Mouse (Mus musculus): ENCODE data around the gene Nkg7. TPM values are rescaled to one million over a fixed set of nuclear protein-coding genes. Genes with fewer than 3 reads are reported as not detected.

Gene Nkg7
- polyA plus RNA-seq (2012; ENCODE audit: low replicate concordance) = 14.5 and 30.8 TPM in 2 replicates

DNA sequence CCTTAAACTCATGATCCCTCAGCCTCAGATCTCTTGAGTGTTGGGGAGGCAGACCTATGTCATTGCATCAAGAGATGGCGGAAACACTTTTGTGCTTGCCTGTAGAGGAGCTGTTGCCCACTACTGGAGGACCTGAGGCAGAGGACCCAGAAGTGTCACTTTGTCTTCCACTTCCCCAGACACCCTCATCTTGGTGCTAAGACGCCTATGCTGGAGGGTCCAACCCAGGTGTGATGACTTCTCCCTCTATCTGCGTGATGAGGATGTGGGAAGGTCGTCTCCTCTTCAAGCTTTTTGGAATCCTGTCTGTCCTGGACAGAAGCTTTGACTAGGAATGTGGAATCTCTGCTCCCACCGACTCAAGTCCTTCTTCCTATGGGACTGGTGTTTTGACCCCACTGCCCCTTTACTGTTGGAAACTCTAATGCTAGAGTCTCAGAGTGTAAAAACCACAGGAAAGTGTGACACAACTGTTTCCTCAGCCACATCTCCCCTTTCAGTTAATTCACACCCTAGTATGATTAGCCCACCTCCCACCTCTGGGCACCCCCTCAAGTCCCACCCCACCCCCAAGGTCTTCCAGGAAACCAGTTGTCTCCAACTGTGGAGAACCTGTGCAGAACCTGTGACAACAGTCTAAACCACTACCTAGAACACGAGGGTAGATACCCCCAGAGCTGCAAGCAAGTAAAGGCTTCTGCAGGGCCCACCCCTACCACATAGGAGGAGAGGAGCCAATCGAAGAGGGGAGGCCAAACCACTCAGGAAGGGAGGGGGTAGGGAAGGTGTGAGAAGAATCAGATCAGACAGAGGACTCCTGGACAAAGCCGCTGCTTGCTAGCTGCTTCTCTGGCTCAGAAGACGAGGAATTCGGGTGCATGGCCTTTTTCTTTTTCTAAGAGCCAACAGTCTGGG is at the start of gene Nkg7:
Nkg7 (plus strand) TSS at position 733 of the 915 bp plus-strand sequence.

DNA sequence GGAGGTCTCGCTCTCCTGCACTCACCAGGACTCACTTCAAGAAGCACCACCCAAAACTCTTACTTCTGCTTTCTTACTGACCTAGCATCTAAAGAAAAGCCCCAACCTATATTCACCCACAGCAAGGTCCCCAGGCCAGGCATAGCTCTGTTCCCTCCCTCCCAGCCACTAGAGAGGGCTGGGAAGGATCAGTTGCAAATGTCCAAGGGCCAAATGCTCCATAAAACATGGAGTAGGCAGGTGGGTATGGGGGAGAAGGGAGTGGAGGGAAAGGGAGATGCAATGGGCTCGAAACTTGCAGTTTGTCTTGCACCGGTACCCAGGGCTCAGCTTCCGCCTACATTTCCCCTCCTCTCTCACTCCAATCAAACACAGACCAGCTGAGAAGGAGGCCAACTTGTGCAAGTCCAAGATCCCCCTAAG is 28.7 kb upstream of the Nkg7 start, which contains the start of gene Siglecg:
Siglecg (plus strand) TSS at position 74 of the 423 bp plus-strand sequence.

DNA sequence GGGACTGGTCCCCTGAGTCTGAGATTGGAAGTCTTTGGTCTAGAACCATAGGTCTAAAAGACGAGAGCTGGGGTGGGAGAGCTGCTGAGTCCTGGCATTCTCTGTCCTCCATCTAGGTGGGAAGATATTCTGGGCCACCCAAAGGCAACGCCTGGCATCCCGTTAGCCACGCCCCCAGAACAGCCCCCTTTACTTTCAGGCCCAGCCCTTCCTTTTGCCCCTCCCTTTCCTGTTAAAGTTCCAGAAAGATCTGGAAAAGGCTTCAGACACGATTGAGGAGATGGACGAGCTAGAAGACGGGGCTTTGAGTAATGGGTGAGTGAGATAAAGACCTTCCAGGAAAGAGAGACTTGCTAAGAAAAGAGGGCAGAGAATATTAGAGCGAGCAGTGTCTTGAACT is 9.5 kb upstream of the Nkg7 start, which contains the start of gene Lim2:
Lim2 (plus strand) TSS at position 265 of the 400 bp plus-strand sequence.

DNA sequence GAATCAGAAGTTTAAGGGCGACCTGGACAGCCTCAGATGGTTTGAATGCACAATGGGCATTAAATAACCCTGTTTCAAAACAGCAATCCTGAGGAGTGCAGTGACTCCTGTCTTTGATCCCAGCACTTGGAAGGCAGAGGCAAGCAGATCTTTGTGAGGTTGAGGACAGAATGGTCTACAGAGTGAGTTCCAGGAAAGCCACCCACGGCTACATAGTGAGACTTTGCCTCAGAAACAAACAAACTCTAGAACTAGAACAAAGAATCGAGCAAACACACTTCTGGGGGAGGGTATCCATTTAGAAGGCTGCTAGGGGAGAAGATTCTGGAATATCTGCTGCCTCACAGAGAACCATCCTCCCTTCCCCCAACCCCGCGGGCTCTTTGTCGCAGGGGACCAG is 3.6 kb downstream of the Nkg7 start, which contains the start of gene Cldnd2:
Cldnd2 (plus strand) TSS at position 301 of the 400 bp plus-strand sequence.

DNA sequence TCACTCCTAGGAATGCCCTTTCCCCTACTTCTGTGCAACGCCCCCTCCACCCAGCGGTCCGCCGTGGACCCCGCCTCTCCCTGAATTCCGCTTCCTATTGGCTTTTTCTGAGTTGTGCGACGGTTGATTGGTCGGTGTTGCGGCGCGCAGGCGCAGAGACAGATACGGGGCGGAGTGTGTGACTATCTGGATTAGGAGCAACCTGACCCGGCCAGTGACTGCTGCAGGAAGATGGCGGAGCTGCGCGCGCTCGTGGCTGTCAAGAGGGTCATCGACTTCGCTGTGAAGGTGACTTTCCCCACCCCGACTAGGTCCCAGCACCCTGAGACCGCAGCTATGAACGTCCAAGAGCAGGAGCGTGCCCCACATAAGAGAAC is 7.0 kb downstream of the Nkg7 start, which contains the start of the genes Etfb and Gm45233:
Etfb (plus strand) TSS at position 167 of the 377 bp plus-strand sequence.
Gm45233 (plus strand) TSS at position 212 of the 377 bp plus-strand sequence.

DNA sequence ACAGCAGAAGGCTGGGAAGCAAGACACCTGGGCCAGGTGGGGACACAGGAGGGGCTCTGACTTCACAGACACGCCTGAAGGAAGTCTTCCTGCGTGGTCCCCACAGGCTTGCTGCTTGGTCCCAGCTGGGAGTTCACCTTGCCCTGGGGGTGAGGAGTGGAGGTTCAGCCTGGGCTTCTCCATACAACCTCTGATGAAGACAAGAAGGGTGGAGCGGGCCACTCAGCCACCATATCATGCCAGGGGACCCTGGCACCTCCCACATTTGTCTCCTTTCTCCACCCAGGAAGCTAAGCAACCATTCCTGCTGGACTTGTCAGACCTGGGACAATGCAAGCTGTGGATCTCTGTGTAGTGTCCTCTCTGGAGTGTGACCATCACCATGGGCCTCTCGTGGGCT is 26.0 kb downstream of the Nkg7 start, which contains the start of gene Vsig10l:
Vsig10l (plus strand) TSS at position 301 of the 400 bp plus-strand sequence.

Other genes with a start within 250 kb of the Nkg7 start
- 0.98 and 5.1 TPM in 2 replicates for gene Zfp715, start 123.8 kb upstream of the Nkg7 start, polyA plus RNA-seq (2012; ENCODE audit: low replicate concordance)
- 1.2 and 1.7 TPM in 2 replicates for gene Siglecf, start 85.7 kb upstream of the Nkg7 start, polyA plus RNA-seq (2012; ENCODE audit: low replicate concordance)
- 125 and 150 TPM in 2 replicates for gene Siglecg, start 28.9 kb upstream of the Nkg7 start, polyA plus RNA-seq (2012; ENCODE audit: low replicate concordance)
- gene Lim2, start 9.4 kb upstream of the Nkg7 start, polyA plus RNA-seq (2012; ENCODE audit: low replicate concordance) = 0.07 and 0.27 TPM in 2 replicates
- gene Cldnd2, start 3.7 kb downstream of the Nkg7 start, polyA plus RNA-seq (2012; ENCODE audit: low replicate concordance) = 0.22 and 0.27 TPM in 2 replicates
- 49.3 and 54.9 TPM in 2 replicates for gene Etfb, start 7.0 kb downstream of the Nkg7 start, polyA plus RNA-seq (2012; ENCODE audit: low replicate concordance)
- not detected in 2 replicates for gene Gm45233, start 7.1 kb downstream of the Nkg7 start, polyA plus RNA-seq (2012; ENCODE audit: low replicate concordance)
- 14.9 and 39.1 TPM in 2 replicates for gene Vsig10l, start 26.1 kb downstream of the Nkg7 start, polyA plus RNA-seq (2012; ENCODE audit: low replicate concordance)
- gene Iglon5, start 53.0 kb downstream of the Nkg7 start, polyA plus RNA-seq (2012; ENCODE audit: low replicate concordance) = 0.04 and 0.28 TPM in 2 replicates
- gene 4931406B18Rik, start 68.9 kb downstream of the Nkg7 start, polyA plus RNA-seq (2012; ENCODE audit: low replicate concordance) = 0.07 TPM in 1 of 2 replicates, not detected in the other
- gene Cd33, start 107.4 kb downstream of the Nkg7 start, polyA plus RNA-seq (2012; ENCODE audit: low replicate concordance) = 11.3 and 17.5 TPM in 2 replicates
- gene Zfp658, start 125.2 kb downstream of the Nkg7 start, polyA plus RNA-seq (2012; ENCODE audit: low replicate concordance) = 1.1 and 1.3 TPM in 2 replicates
- gene Zfp719, start 142.5 kb downstream of the Nkg7 start, polyA plus RNA-seq (2012; ENCODE audit: low replicate concordance) = 0.33 and 0.56 TPM in 2 replicates
- gene Zfp819, start 170.1 kb downstream of the Nkg7 start, polyA plus RNA-seq (2012; ENCODE audit: low replicate concordance) = not detected in 2 replicates
- not detected in 2 replicates for gene Ceacam18, start 197.6 kb downstream of the Nkg7 start, polyA plus RNA-seq (2012; ENCODE audit: low replicate concordance)
- 8.8 and 9.1 TPM in 2 replicates for gene Siglece, start 223.1 kb downstream of the Nkg7 start, polyA plus RNA-seq (2012; ENCODE audit: low replicate concordance)
- gene Ctu1, start 234.9 kb downstream of the Nkg7 start, polyA plus RNA-seq (2012; ENCODE audit: low replicate concordance) = 10.6 and 22.0 TPM in 2 replicates